ENCODE assay signal across 7 mouse cellular contexts in genomic region chr5:124444661-124445561, GRCm38 (mm10). TPM values are rescaled to one million over a fixed set of nuclear protein-coding genes. Genes with fewer than 3 reads are reported as not detected.
DNase-seq lines count a peak whose midpoint lies in the region; ATAC-seq and TF ChIP-seq lines count a peak whose summit lies in the region.

No protein-coding gene starts in this region.

- peak overlapping the region; percentile 78 for H3K27ac ChIP-seq in forebrain, postnatal 0 days (ENCODE audit: low read depth, low read length)
- H3K27ac ChIP-seq in hindbrain, embryonic 11.5 days (ENCODE audit: low read depth, low read length), result peak overlapping the region; percentile 81
- H3K27ac ChIP-seq in small intestine, adult 2 months (ENCODE audit: insufficient read depth, low read depth, low read length), result peak overlapping the region; percentile 61

- peak; percentile 69 for TF ChIP-seq POLR2A in small intestine, adult 2 months (IDR thresholded peaks at IDR 0.05; ENCODE audit: low read depth, low read length)

- WGBS in forebrain, postnatal 0 days, result 4% methylated on average over 65 of the region's 66 CpGs
- WGBS in hindbrain, embryonic 11.5 days, result 10% methylated on average over 33 of the region's 66 CpGs
- 6% methylated on average over 59 of the region's 66 CpGs for WGBS in small intestine, adult 2 months

- DNase-seq in T-cell, adult 2 months (ENCODE audit: low spot score), result peak; percentile 62
- peak; percentile 80 to 88 for DNase-seq in cerebellum, adult 18-20 months
- peak; percentile 88 for DNase-seq in forebrain, postnatal 0 days
- DNase-seq in hindbrain, embryonic 11.5 days (ENCODE audit: low spot score), result peak; percentile 86
- DNase-seq in layer of hippocampus, postnatal 36 days, result peak; percentile 77

- no peaks in the 10 kb centered on the region for H3K27me3 ChIP-seq in forebrain, postnatal 0 days (ENCODE audit: insufficient read depth, low read length)
- H3K27me3 ChIP-seq in hindbrain, embryonic 11.5 days (ENCODE audit: control insufficient read depth, insufficient read depth, low read length), result no peaks in the 10 kb centered on the region
- no peaks in the 10 kb centered on the region for H3K27me3 ChIP-seq in megakaryocyte, embryonic 14.5 days (replicated peaks)
- H3K27me3 ChIP-seq in small intestine, adult 2 months (ENCODE audit: control insufficient read depth, insufficient read depth, low read length), result no peaks in the 10 kb centered on the region

- H3K36me3 ChIP-seq in forebrain, postnatal 0 days (ENCODE audit: insufficient read depth), result peaks cover 25% of the 10 kb centered on the region
- H3K36me3 ChIP-seq in hindbrain, embryonic 11.5 days (ENCODE audit: control insufficient read depth, insufficient read depth, low read length), result peaks cover 3% of the 10 kb centered on the region; the same call in 1 of the 2 replicates
- H3K36me3 ChIP-seq in megakaryocyte, embryonic 14.5 days (replicated peaks; ENCODE audit: low read length), result peaks cover 31% of the 10 kb centered on the region
- H3K36me3 ChIP-seq in small intestine, adult 2 months (ENCODE audit: control insufficient read depth, insufficient read depth, low read length), result peaks cover 14% of the 10 kb centered on the region

- H3K4me2 ChIP-seq in forebrain, postnatal 0 days (ENCODE audit: low read depth), result peak overlapping the region; percentile 92
- peak overlapping the region; percentile 93 for H3K4me2 ChIP-seq in hindbrain, embryonic 11.5 days (replicated peaks; ENCODE audit: low read depth, low read length)

- no peaks in the 10 kb centered on the region for H3K9me3 ChIP-seq in forebrain, postnatal 0 days (ENCODE audit: low read length)
- H3K9me3 ChIP-seq in hindbrain, embryonic 11.5 days (ENCODE audit: control insufficient read depth, low read length), result no peaks in the 10 kb centered on the region
- no peaks in the 10 kb centered on the region for H3K9me3 ChIP-seq in megakaryocyte, embryonic 14.5 days

- no peak for TF ChIP-seq CTCF in forebrain, postnatal 0 days (IDR thresholded peaks at IDR 0.05; ENCODE audit: low read depth)
- no peak for TF ChIP-seq CTCF in small intestine, adult 2 months (IDR thresholded peaks at IDR 0.05; ENCODE audit: extremely low read depth, insufficient read length, insufficient replicate concordance, low read depth, low read length)

- H3K4me1 ChIP-seq in forebrain, postnatal 0 days (ENCODE audit: insufficient read depth), result peaks cover 18% of the 10 kb centered on the region
- H3K4me1 ChIP-seq in hindbrain, embryonic 11.5 days (replicated peaks; ENCODE audit: control insufficient read depth, insufficient read depth, low read length), result no peaks in the 10 kb centered on the region; the same call in 1 of the 2 replicates
- peaks cover 79% of the 10 kb centered on the region for H3K4me1 ChIP-seq in megakaryocyte, embryonic 14.5 days
- peaks cover 19% of the 10 kb centered on the region; the same call in 1 of the 2 replicates for H3K4me1 ChIP-seq in small intestine, adult 2 months (ENCODE audit: control insufficient read depth, insufficient read depth, insufficient read length, low read length)

- peak; percentile 96 for ATAC-seq in forebrain, postnatal 0 days
- peak; percentile 87 for ATAC-seq in hindbrain, embryonic 11.5 days (ENCODE audit: low FRiP score)

- peak overlapping the region; percentile 86 for H3K9ac ChIP-seq in forebrain, postnatal 0 days
- H3K9ac ChIP-seq in hindbrain, embryonic 11.5 days (ENCODE audit: low read depth, low read length), result peak overlapping the region; percentile 92

- peak overlapping the region; percentile 89 for H3K4me3 ChIP-seq in forebrain, postnatal 0 days (ENCODE audit: low read depth, low read length)
- H3K4me3 ChIP-seq in hindbrain, embryonic 11.5 days (ENCODE audit: low read depth, low read length), result peak overlapping the region; percentile 87
- peak overlapping the region; percentile 94 for H3K4me3 ChIP-seq in megakaryocyte, embryonic 14.5 days (replicated peaks)
- peak overlapping the region; percentile 81 for H3K4me3 ChIP-seq in small intestine, adult 2 months (ENCODE audit: low read depth, low read length)

RNA-seq across cellular contexts. Expression of gene Kmt5a, which starts 5.2 kb away (rescaled TPM):
- 43.4 and 45.0 TPM in 2 replicates for total RNA-seq in forebrain, postnatal 0 days (2014; rRNA removed)
- 21.2 and 23.6 TPM in 2 replicates for polyA plus RNA-seq in forebrain, postnatal 0 days (2015; fragmentation: Nextera tagmentation; extraction: Ambion mirVana)
- polyA plus RNA-seq in hindbrain, embryonic 11.5 days (2014; fragmentation: Nextera tagmentation; extraction: Ambion mirVana), result 52.2 and 83.1 TPM in 2 replicates
- 10 to 100 TPM; 63.9 to 78.5 TPM for total RNA-seq in layer of hippocampus, postnatal 36 days (2021)
- polyA plus RNA-seq in megakaryocyte, embryonic 14.5 days (2012; ENCODE audit: insufficient read depth, low replicate concordance), result 134 and 294 TPM in 2 replicates
- polyA plus RNA-seq in small intestine, adult 2 months (2012; rRNA removed), result 34.1 and 70.7 TPM in 2 replicates

RNA-seq across cellular contexts. Expression of gene Sbno1, which starts 19.1 kb away (rescaled TPM):
- total RNA-seq in forebrain, postnatal 0 days (2014; rRNA removed), result 41.7 and 52.1 TPM in 2 replicates
- 44.1 and 70.4 TPM in 2 replicates for polyA plus RNA-seq in forebrain, postnatal 0 days (2015; fragmentation: Nextera tagmentation; extraction: Ambion mirVana)
- polyA plus RNA-seq in hindbrain, embryonic 11.5 days (2014; fragmentation: Nextera tagmentation; extraction: Ambion mirVana), result 92.9 and 116 TPM in 2 replicates
- total RNA-seq in layer of hippocampus, postnatal 36 days (2021), result 100 to 1,000 TPM; 148 to 157 TPM
- 4.3 and 5.8 TPM in 2 replicates for polyA plus RNA-seq in megakaryocyte, embryonic 14.5 days (2012; ENCODE audit: insufficient read depth, low replicate concordance)
- polyA plus RNA-seq in small intestine, adult 2 months (2012; rRNA removed), result 5.9 and 8.1 TPM in 2 replicates

RNA-seq across cellular contexts. Expression of gene Rilpl2, which starts 33.3 kb away (rescaled TPM):
- total RNA-seq in forebrain, postnatal 0 days (2014; rRNA removed), result 37.9 and 38.2 TPM in 2 replicates
- 39.4 and 41.2 TPM in 2 replicates for polyA plus RNA-seq in forebrain, postnatal 0 days (2015; fragmentation: Nextera tagmentation; extraction: Ambion mirVana)
- 19.2 and 20.8 TPM in 2 replicates for polyA plus RNA-seq in hindbrain, embryonic 11.5 days (2014; fragmentation: Nextera tagmentation; extraction: Ambion mirVana)
- 10 to 100 TPM; 19.8 to 20.6 TPM for total RNA-seq in layer of hippocampus, postnatal 36 days (2021)
- 26.5 and 65.3 TPM in 2 replicates for polyA plus RNA-seq in megakaryocyte, embryonic 14.5 days (2012; ENCODE audit: insufficient read depth, low replicate concordance)
- 24.3 and 29.3 TPM in 2 replicates for polyA plus RNA-seq in small intestine, adult 2 months (2012; rRNA removed)

RNA-seq across cellular contexts. Expression of gene Snrnp35, which starts 38.0 kb away (rescaled TPM):
- total RNA-seq in forebrain, postnatal 0 days (2014; rRNA removed), result 15.9 and 16.0 TPM in 2 replicates
- 16.6 and 17.7 TPM in 2 replicates for polyA plus RNA-seq in forebrain, postnatal 0 days (2015; fragmentation: Nextera tagmentation; extraction: Ambion mirVana)
- 15.2 and 15.7 TPM in 2 replicates for polyA plus RNA-seq in hindbrain, embryonic 11.5 days (2014; fragmentation: Nextera tagmentation; extraction: Ambion mirVana)
- 10 to 100 TPM; 27.4 to 31.7 TPM for total RNA-seq in layer of hippocampus, postnatal 36 days (2021)
- polyA plus RNA-seq in megakaryocyte, embryonic 14.5 days (2012; ENCODE audit: insufficient read depth, low replicate concordance), result 8.7 and 27.1 TPM in 2 replicates
- 1.2 and 1.8 TPM in 2 replicates for polyA plus RNA-seq in small intestine, adult 2 months (2012; rRNA removed)

Comparison
In these comparisons a context has a peak if more than half of its experiments do, and no peak if none do; other contexts are left out.
1. Peak in every context shown above with its lines: DNase-seq, ATAC-seq, H3K4me3 ChIP-seq and H3K27ac ChIP-seq.